Mouse (Mus musculus) kidney, adult 2 months (tissue): ENCODE measurements around the gene Entpd6.

ENCODE experiments used
- CTCF ChIP-seq: fragments of 200-500 bp; conservative IDR thresholded peaks from 2 replicates; pipeline ENCODE4 v1.5.1; 2011; ENCODE audit warnings: low read depth, mild to moderate bottlenecking, control low read depth, low read length, moderate library complexity, mixed read lengths; ENCODE audit not compliant: insufficient read depth, insufficient read length
- POLR2A ChIP-seq: fragments of 200-500 bp; IDR thresholded peaks from one replicate; pipeline ENCODE4 v1.6.1; 2011; ENCODE audit warnings: low read depth, low read length, control low read depth

DNA sequence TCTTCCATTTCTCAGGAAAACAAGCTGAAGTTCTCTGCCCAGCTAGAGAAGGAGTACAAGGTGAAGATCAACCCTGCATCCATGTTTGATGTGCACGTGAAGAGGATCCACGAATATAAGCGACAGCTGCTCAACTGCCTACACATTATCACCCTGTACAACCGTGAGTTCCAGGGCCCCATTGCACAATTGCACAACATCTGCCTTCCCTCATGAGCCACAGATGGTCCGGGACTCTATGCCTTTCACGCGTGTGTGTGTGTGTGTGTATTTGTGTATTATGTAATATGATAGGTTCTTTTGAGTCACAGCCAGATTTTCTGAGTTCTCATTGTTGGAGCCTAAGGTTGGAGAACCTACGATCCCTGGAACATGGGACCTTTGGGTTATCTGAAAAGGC lies 71.9 kb downstream of the Entpd6 start:
- no peak for TF ChIP-seq CTCF
- no peak for TF ChIP-seq POLR2A
